Mouse (Mus musculus) frontal cortex, postnatal 14 days (tissue): ENCODE measurements around the gene Pdpk1.
"Not testable (repeated sequence)": the region's sequence is repeated elsewhere in the genome, so short reads cannot be mapped to it uniquely, and the experiment has no call there.

Experiments used
- DNase-seq, 2 experiments: peaks; one replicate each; pipeline ENCODE4 v3.0.0; 2022; ENCODE audit warnings: low spot score in 2 of 2

The Pdpk1 gene

DNA sequence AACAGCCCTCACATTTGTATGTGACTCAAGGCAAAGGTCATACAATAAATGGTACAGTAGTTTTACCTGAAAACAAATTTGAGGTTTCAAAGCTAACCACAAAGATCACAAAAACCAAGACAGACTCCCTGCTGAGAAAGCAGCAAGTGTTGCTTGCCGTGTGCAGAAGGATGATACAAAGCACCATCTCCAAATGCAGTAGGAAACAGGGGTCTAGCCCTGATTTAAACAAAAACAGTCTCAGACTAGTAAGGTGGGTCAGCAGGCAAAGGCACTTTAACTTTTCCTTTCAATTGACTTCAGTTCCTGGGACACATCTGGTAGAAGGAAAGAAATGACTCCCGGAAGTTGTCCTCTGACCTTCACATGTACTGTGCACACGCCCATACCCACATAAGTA lies 23.9 kb downstream of the Pdpk1 start:
- DNase-seq, result no peak

DNA sequence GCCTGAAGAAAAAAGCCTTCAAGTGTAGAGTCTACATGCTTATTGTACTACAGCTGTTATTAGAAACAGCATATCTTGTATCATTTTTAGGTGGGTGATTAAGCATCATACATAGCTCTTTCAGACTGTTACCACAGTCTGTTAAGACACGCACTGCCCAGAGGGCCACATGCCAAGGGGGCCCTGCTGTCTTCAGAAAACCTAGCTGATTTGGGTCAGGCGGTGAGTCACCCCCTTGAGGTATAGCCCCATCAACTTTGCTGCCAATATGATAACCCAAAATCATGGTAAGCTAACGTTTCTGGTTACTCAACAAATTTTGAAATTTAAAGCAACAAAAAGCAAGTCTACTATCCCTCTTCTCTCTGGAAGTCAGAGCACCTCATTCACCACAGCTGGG lies 31.3 kb downstream of the Pdpk1 start:
- DNase-seq, result no peak

DNA sequence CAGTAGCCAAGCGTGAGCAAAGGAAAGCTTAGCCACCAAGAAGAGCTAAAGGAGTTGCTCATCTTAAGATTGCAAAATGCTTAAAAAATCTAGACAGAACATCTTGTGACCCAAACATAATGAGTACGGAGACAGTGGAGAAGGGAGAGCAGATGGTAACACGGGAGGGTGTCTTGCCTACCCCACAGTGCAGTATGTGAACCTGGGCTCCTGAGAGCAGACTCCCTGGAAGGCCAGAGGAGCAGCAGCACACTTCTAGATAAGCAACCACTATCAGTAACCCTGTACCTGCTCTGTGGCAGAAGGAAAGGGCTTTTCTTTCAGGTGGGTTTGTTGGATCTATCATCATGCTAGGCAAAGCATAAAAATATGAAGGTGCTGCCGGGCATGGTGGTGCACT lies 37.7 kb downstream of the Pdpk1 start:
- DNase-seq, result no peak

DNA sequence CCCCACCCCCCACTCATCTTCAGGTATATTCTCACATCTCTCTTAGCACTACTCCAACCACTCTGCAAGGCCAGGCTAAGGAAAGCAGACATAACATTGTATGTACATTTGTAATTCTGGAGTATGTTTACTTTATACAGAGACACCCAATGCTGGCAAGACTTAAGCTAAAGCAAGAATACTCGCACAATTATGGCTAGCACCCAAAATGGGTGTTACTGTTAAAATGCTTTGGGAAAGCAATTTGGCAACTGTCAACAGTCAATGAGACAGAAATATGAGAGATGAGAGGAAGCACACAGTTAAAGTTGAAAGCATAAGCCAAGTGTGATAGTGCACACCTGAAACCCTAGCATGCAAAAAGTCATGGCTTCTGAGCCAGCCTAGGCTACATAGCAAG lies 39.5 kb downstream of the Pdpk1 start:
- no peak for DNase-seq

DNA sequence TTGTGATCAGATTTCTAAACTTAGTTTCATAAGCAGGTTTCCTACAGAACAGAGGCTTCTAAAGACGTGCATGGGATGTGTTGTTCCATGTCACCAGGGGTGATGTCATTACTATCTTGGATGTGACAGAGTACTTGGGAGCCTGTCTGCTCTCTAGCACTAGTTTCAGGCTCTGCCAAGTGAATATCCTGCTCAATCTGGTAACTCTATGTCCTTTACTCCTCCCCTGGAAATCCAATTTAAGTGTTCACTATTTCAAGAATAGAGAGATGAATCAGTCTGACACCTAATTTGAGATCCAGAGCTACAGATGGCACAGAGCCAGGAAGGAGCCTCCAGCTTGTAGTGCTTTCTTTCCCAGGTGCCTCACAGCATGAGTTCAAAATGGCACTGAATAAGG lies 41.8 kb downstream of the Pdpk1 start:
- peak; percentile 19 to 29 for DNase-seq

DNA sequence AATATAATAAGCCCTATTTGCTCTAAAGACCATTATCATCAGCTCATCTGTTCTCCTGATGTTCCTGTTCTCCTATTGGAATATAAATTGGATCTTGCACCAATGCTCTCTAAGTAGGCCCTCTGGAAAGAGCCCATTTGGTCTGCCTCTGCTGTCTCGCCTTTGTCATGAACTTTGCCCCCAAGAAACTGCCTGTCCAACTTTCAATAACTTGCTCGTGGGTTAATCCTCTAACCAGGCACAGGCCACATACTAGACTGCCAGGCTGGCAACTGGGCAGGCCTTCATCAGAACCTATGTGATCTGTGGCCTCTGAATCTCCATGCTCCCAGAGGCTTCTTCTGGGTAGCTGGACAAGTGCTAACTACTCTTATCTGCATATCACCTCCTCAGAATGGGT lies 45.6 kb downstream of the Pdpk1 start:
- DNase-seq, result no peak

GRCm38 (mm10) chr17:24098354-24098753 lies 52.4 kb downstream of the Pdpk1 start:
- DNase-seq, result no peak

DNA sequence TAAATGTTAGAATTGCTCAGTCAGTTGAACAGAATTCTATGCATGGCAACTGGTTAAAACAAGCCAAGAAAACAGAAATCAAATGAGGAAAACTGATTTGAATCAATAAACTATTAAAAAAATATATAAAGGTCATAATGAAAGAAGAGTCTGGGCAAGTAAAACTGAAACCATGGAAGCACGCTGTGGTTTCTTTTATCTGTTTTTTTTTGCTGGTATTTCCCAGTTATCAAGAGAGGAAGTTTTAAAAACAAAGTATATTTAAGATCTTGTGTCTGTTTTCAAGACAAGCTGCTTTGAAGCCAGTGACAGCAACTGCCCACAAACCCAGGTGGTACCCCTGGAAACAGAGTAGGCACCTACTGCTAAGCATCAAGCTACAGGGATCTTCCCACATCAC lies 60.1 kb downstream of the Pdpk1 start:
- no peak for DNase-seq

GRCm38 (mm10) chr17:24086399-24086798 lies 64.3 kb downstream of the Pdpk1 start:
- DNase-seq, result not testable (repeated sequence)

DNA sequence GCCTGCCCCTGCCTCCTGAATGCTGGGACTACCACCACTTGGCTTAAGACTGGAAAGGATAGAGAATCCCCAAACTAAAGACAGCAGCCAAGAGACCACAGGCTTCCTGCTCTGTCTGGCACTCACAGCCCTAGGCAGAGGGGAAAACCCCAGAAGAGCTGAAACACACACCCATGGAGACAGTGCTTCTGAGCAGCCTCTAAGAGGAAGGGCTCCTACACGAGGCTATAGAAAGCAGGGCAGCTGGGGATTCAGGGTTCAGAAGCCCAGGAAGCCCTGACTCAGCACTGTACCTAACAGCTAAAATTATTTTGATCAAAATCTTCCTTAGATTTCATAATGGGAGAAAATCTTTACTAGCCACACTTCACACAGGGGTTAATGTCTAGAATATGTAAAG lies 66.1 kb downstream of the Pdpk1 start:
- no peak for DNase-seq

GRCm38 (mm10) chr17:24077101-24077500 lies 73.6 kb downstream of the Pdpk1 start:
- no peak for DNase-seq

- peak; percentile 93 to 94 for DNase-seq
Measured at GRCm38 (mm10) chr17:24072919-24073696, 77.6 kb downstream of the Pdpk1 start, which contains the start of gene Kctd5. TSS of gene Kctd5 (minus strand) at chr17:24073485.

- no peak for DNase-seq
Measured at GRCm38 (mm10) chr17:24069531-24069930, 81.2 kb downstream of the Pdpk1 start.

GRCm38 (mm10) chr17:24068271-24068670 lies 82.5 kb downstream of the Pdpk1 start:
- DNase-seq, result peak in 1 of 2 experiments; percentile 50

GRCm38 (mm10) chr17:24062459-24063155 lies 88.1 kb downstream of the Pdpk1 start:
- DNase-seq, result no peak

DNA sequence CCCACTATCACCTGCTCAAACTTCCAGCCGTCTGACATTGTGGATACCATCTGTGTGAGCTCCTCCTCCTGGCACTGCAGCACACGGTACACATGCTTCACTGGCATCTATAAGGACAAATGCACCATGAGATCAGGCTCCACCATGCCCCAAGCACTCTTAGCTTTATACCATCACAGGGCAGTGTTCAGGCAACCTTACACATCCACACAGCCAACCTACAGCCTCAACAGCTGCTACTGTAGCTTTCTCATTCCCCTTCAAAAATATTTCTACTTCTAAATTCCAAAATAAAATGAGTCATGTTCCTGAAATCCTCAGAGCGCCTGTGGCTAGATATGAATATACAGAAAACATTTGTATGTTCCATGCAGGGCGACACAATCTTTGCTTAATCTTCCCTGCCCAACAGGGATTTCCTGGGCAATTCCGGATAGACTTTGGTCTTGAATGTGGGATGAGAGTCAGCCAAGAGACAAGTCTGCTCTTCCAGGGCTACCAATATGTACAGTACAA lies 92.9 kb downstream of the Pdpk1 start:
- DNase-seq, result no peak

GRCm38 (mm10) chr17:24056636-24057625 lies 93.8 kb downstream of the Pdpk1 start:
- no peak for DNase-seq

DNA sequence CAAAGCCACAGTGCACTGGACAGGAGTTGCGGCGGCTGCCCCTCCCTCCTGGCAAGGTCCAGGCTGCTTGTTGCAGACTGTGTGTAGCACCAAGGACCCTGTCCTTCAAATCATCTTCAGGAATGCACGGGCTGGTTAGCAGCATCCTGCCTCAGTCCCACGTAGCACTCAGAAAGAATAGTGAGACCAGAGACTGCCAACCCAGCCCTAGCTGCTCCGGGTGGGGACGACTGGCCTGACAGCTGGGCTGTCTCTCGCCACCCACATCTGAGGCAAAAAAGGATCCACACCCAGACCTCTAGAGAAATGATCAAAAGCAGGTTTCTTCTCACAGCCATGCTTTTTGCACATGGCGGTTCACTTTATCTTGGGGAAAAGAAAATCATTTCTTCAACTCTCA lies 101.7 kb downstream of the Pdpk1 start:
- DNase-seq, result no peak

GRCm38 (mm10) chr17:24048053-24048452 lies 102.7 kb downstream of the Pdpk1 start:
- no peak for DNase-seq

DNA sequence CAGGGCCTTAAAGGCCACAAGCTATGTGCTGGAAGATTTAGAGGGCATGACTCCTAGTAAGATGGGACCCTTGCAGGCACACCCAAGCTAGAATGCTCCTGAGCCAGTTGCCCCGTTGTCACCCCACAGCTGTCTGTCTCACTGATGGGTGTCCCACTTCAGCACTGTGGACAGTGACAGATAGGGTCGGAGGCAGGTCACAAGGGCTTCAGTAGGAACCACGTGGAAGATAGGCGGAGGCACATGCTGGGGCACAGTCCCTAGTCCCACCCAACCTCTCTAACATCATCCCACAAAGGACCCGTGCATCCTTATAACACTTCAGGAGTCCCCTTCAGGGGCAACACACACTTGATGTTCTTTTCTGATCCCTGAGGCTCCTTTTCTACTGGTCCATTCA lies 104.7 kb downstream of the Pdpk1 start:
- DNase-seq, result no peak

GRCm38 (mm10) chr17:24045608-24046007 lies 105.1 kb downstream of the Pdpk1 start:
- DNase-seq, result no peak

DNA sequence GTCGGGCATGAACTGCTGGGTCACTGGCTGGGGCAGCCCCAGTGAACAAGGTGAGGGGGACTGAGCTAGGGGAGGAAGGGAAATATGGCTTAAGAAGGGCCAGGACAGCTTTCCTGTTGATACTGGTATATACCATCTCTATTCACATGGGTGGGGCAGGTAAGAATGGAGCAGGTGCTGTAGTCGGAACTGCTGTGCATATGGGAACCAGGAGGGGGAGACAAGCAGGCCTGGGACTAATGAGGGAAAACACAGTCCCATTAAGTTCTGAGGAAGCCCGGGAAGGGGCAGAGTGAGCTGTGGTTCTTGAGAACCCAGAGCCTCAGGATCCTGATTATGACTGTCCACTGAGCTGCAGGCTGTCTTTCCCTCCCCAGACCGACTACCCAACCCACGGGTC lies 106.2 kb downstream of the Pdpk1 start:
- DNase-seq, result no peak
